Mouse (Mus musculus) forebrain, embryonic 13.5 days (tissue): Measurements from ENCODE around the gene Creld2. TPM values are rescaled to one million over a fixed set of nuclear protein-coding genes. Genes with fewer than 3 reads are reported as not detected.

Experiments used
- ATAC-seq: fragments of 200-750 bp; cut with Nextera tagmentation; 2 replicates; pipeline ENCODE4 v1.8.0; 2017
- H3K27ac ChIP-seq: fragments of 300-500 bp; sonication (generic); 2 replicates; pipeline ENCODE4 v1.5.1; 2015; ENCODE audit warnings: inconsistent platforms, mild to moderate bottlenecking, moderate library complexity
- H3K27me3 ChIP-seq: fragments of 300-500 bp; sonication (generic); 2 replicates; pipeline ENCODE4 v1.6.1; 2015; ENCODE audit warnings: mild to moderate bottlenecking, inconsistent platforms
- H3K36me3 ChIP-seq: fragments of 300-500 bp; sonication (generic); 2 replicates; pipeline ENCODE4 v1.6.1; 2015; ENCODE audit warnings: mild to moderate bottlenecking, inconsistent platforms; ENCODE audit not compliant: poor library complexity, severe bottlenecking
- H3K4me1 ChIP-seq: fragments of 300-500 bp; sonication (generic); 2 replicates; pipeline ENCODE4 v1.6.1; 2015; ENCODE audit warnings: inconsistent platforms
- H3K4me2 ChIP-seq: fragments of 300-500 bp; sonication (generic); 2 replicates; pipeline ENCODE4 v1.6.1; 2015; ENCODE audit warnings: inconsistent platforms, mild to moderate bottlenecking, moderate library complexity
- H3K4me3 ChIP-seq: fragments of 300-500 bp; sonication (generic); 2 replicates; pipeline ENCODE4 v1.5.1; 2015; ENCODE audit warnings: mild to moderate bottlenecking, inconsistent platforms
- H3K9ac ChIP-seq: fragments of 300-500 bp; sonication (generic); 2 replicates; pipeline ENCODE4 v1.6.1; 2015; ENCODE audit warnings: mild to moderate bottlenecking, inconsistent platforms
- H3K9me3 ChIP-seq: fragments of 300-500 bp; sonication (generic); replicated peaks from 2 replicates; pipeline ENCODE4 v1.6.1; 2016; ENCODE audit warnings: inconsistent platforms
- WGBS: fragments of 180-500 bp; shearing (Covaris S2); methylation state at CpG from one replicate; pipeline ENCODE4 v1.1.7; 2015; 5-methylcytosine and 5-hydroxymethylcytosine counted together
- polyA plus RNA-seq: library from polyadenylated mRNA; unstranded; fragments of >200 nt; fragmentation: Nextera tagmentation; extraction: Ambion mirVana; gene quantifications from 2 replicates; pipeline ENCODE4 v1.2.1, GENCODE M21; 2015

Gene Creld2
- polyA plus RNA-seq, 1 experiment from 2014 or later = 63.6 TPM

DNA sequence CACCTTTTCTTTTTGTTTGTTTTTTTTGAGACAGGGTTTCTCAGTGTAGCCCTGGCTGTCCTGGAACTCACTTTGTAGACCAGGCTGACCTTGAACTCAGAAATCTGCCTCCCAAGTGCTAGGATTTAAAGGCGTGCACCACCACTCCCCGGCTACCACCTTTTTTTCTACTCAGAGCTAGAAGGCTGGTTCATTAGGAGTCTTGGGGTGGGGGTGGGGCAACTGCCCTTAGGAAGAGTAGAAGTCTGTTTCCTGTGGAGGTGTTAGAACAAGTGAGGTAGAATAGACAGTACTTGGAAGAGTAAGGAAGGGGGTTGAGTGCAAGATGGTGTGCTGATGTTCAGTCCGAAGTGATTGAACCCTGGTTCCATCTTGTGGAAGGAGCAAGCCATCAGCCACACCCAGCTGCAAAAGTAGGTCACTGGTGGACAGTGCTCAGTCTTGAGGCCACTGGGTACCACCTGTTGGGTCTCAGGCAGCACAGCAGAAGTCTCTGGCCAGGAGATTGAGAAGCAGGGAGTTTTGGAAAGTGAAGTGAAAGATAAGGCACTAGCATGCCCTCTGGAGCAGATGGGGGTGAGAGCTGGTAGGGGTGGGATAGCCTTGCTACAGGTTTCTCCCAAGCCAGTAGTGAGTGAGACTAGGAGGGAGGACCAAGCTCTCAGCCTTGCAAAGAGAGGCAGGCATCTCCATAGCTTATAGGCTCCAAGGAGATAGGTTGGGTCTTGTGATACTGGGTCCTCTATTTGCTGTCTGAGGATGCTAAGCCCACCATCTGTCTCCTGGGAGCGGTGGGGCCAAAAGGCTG is 46.6 kb downstream of the Creld2 start:
- peaks cover 35% of the 10 kb centered on the region for H3K4me1 ChIP-seq
- H3K9ac ChIP-seq = no peak overlapping the region
- ATAC-seq = no peak
- H3K27me3 ChIP-seq = no peaks in the 10 kb centered on the region
- H3K9me3 ChIP-seq = no peaks in the 10 kb centered on the region
- 87% methylated on average over 4 of the region's 4 CpGs for WGBS
- no peak overlapping the region for H3K4me2 ChIP-seq
- no peak overlapping the region for H3K4me3 ChIP-seq
- no peak overlapping the region for H3K27ac ChIP-seq
- H3K36me3 ChIP-seq = peaks cover 34% of the 10 kb centered on the region

DNA sequence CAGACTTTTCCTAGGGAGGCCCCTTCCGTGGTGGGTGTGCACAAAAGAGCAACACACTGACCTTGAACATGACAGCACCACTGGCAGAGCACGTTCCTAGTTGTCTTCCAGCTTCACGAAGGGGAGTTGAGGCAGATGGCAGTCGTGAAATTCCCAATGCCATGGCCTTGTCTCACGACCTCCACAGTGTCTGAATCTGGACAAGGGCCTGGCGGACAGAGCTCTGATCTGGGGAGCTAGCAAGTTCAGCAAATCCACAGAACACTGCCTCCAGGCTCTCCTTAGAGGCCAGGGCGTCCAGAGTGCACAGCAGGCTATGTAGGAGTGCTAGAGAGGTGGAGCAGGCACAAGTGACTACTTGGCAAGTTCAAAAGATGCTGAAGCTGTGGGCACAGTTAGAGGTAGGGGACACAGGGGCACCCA is 47.5 kb downstream of the Creld2 start:
- Histone ChIP-seq H3K4me3 (no peak overlapping the region), H3K9ac (no peak overlapping the region), H3K36me3 (peaks cover 34% of the 10 kb centered on the region), H3K4me1 (peaks cover 29% of the 10 kb centered on the region), H3K9me3 (no peaks in the 10 kb centered on the region), H3K27ac (no peak overlapping the region), H3K27me3 (no peaks in the 10 kb centered on the region), H3K4me2 (no peak overlapping the region)
- no peak for ATAC-seq
- WGBS = 62% methylated on average over 7 of the region's 7 CpGs

DNA sequence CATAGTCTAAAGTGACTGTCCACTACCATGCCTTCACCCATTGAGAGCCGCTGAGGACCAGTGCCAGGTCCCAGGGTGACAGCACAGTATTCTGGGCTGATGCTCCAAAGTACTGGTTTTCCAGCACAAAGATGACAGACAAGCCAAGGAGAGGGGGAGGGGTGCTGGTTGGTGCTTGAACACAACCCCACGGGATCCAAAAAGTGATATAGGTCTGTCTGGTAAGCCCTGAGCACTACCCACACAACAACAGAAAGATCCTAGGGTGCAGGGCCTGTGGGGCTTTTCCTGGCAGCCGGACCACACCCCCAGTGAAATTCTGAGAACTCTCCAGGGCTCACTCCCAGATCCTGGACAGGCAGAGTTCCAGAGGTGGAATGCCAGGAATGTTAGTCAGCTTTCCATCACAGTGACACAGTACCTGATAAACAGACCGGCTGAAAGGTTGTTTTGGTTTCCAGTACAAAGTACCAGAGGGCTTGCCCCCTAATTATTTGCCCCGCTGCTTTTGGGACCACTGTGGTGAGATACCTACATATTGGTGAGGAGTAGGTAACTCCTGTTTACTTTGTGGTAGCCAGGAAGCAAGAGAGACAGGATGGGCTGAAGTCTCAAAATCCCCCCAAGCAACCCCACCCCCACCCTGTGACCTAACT is 48.0 kb downstream of the Creld2 start:
- peaks cover 34% of the 10 kb centered on the region for H3K36me3 ChIP-seq
- ATAC-seq = no peak
- no peak overlapping the region for H3K27ac ChIP-seq
- H3K9ac ChIP-seq = no peak overlapping the region
- peaks cover 29% of the 10 kb centered on the region for H3K4me1 ChIP-seq
- no peaks in the 10 kb centered on the region for H3K27me3 ChIP-seq
- H3K4me2 ChIP-seq = no peak overlapping the region
- H3K9me3 ChIP-seq = no peaks in the 10 kb centered on the region
- no peak overlapping the region for H3K4me3 ChIP-seq
- WGBS = 38% methylated on average over 5 of the region's 5 CpGs

DNA sequence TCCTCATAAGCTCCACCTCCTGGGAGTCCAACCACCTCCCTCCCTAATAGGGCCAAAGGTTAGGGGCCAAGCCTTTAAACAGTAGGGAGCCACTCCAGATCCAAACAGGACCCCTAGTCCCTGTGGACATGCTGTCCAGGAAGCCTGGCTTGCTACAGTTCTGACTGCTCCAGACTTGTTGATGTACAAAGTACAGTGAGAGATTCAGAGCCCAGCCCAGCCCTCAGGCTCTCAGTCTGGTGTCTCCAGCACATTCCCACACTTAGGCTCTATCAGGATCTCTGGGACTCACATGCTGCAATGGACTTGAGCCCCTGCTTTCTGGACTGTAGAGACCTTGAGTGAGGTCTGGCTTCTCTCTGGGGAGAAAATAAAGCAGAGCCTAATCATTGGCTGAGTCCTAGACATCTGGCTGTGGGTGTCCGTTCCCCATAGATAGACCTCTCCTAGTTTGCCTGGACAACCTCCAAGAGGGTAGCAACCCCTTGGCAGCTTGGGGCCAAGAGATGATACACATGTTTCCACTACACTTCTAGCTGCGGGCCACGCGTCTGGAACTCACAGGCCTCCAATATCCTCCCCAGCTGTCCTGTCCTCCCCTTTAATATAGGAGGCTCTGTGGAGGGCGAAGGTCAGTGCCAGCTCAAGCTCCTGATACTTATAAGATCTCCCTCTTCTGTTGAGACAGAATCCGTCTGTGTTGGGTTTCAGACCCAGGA is 48.7 kb downstream of the Creld2 start:
- Histone ChIP-seq H3K4me3 (no peak overlapping the region), H3K9me3 (no peaks in the 10 kb centered on the region), H3K4me1 (peaks cover 24% of the 10 kb centered on the region), H3K4me2 (no peak overlapping the region), H3K9ac (no peak overlapping the region), H3K36me3 (peaks cover 34% of the 10 kb centered on the region), H3K27me3 (no peaks in the 10 kb centered on the region), H3K27ac (no peak overlapping the region)
- 97% methylated on average over 6 of the region's 6 CpGs for WGBS
- ATAC-seq = no peak

DNA sequence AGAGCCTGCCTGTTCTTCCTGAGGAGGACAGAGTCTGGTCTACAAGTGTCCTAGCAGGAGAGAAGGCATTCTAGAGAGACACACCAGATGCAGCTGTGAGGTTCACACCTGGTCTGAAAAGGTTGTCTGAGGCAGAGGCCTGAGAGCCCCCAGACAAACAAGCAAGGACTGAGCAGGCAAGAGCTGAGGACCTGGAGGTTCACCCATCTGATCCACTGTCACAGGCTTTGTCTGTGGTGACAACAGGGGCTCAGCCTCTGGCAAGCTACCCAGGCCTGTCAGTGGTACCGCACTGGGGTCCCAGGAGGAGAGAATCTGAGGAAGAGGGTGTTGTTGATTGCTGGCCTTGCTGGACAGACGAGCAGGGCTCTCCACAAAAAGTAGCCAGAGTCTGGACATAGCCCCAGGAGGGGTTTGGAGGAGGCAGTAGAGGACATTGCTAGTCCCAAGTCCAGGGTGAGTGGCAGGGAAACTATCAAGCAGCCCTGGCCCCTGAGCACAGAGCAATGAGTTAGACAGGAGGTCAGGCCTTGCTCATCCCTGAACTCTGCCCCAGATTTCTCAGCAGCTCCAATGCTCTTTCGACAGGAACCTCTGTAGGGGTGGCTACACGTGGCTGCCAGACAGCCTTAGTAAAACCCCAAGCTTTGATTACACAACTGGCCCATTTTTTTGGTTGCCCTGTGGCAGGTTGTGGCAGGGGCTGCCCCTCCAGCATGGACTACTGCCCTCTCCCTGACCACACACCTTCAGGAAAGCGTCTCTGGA is 51.2 kb downstream of the Creld2 start:
- no peak overlapping the region for H3K27ac ChIP-seq
- WGBS = 75% methylated on average over 5 of the region's 5 CpGs
- no peak overlapping the region for H3K9ac ChIP-seq
- H3K27me3 ChIP-seq = no peaks in the 10 kb centered on the region
- no peak overlapping the region for H3K4me2 ChIP-seq
- H3K36me3 ChIP-seq = peaks cover 18% of the 10 kb centered on the region
- no peaks in the 10 kb centered on the region for H3K9me3 ChIP-seq
- no peak overlapping the region for H3K4me3 ChIP-seq
- ATAC-seq = no peak
- H3K4me1 ChIP-seq = 0 out of 2 replicates have a peak, but pooled peaks cover 6% of the 10 kb centered on the region

DNA sequence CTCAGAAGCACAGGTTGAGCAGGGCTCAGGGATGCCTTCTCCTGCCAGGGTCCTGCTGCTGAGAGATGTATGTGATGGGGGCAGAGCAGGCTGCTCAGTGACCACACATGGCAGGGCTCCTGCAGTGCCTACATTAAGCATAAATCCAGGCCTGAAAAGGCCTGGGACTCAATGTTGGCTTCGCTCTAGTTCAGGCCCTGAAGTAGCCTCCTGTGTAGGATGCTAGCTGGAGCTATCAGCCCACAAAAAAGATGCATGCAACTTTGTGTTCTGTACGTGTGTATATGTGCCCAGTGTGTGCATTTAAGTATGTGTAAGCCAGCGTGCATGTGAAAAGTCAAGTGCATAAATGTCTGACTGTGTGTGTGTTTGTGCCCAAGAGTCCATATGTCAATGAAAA is 54.6 kb downstream of the Creld2 start:
- no peaks in the 10 kb centered on the region for H3K9me3 ChIP-seq
- H3K27ac ChIP-seq = no peak overlapping the region
- H3K27me3 ChIP-seq = 0 out of 2 replicates have a peak, but pooled peaks cover 2% of the 10 kb centered on the region
- 87% methylated on average over 3 of the region's 3 CpGs for WGBS
- H3K36me3 ChIP-seq = no peaks in the 10 kb centered on the region
- no peak overlapping the region for H3K4me2 ChIP-seq
- no peak for ATAC-seq
- H3K4me1 ChIP-seq = no peaks in the 10 kb centered on the region; the same call in 1 of the 2 replicates
- no peak overlapping the region for H3K4me3 ChIP-seq
- no peak overlapping the region for H3K9ac ChIP-seq

DNA sequence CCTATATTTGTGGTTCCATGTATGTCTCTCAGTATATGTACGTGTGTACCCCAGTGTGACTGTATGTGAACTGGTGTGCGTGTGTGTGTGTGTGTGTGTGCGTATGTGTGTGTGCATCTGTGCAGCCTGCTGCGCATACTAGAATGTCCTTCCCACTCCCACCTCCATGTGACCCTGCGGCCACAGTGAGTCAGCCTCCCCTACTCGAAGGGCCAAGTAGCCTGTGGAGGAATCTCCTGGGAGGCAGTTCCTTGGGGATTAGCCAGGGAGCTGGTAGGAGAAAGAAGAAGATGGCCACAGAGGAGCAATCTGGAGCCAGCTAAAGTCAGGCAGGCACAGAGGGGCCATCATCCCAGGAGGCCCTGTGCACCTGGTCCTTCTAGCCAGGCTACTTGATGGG is 55.0 kb downstream of the Creld2 start:
- Histone ChIP-seq H3K4me1 (no peaks in the 10 kb centered on the region; the same call in 1 of the 2 replicates), H3K27me3 (0 out of 2 replicates have a peak, but pooled peaks cover 2% of the 10 kb centered on the region), H3K4me3 (no peak overlapping the region), H3K9ac (no peak overlapping the region), H3K4me2 (no peak overlapping the region), H3K9me3 (no peaks in the 10 kb centered on the region), H3K27ac (no peak overlapping the region), H3K36me3 (no peaks in the 10 kb centered on the region)
- no peak for ATAC-seq
- WGBS = 87% methylated on average over 6 of the region's 6 CpGs

DNA sequence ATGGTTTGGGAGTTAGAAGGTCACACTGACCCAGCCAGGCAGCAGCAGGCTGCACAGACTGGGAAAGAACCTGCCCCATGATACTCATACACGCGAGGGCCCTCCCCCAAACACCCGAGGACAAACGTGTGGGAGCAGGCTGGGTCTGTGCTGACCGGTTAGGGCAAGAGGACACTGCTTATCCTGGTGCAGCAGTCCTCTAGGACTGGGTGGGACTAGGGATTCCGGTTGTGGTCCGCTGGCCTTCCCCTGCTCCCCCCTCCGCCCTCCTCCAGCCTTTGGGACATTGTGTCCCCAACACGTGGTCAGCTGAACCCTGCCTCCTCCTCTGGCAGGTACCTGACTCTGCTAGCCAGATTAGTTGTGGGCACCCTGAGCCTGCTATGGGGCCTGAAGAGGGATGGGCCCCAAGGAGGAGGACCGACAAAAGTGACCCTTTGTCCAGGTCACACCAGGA is 56.2 kb downstream of the Creld2 start:
- WGBS = 23% methylated on average over 10 of the region's 10 CpGs

More for the DNA sequence above, 56.2 kb downstream of the Creld2 start:
- 0 out of 2 replicates have a peak, but pooled peaks cover 2% of the 10 kb centered on the region for H3K27me3 ChIP-seq
- H3K27ac ChIP-seq = no peak overlapping the region
- H3K4me2 ChIP-seq = peak overlapping the region; percentile 42; the same call in 1 of the 2 replicates
- no peak overlapping the region for H3K9ac ChIP-seq
- no peaks in the 10 kb centered on the region; the same call in 1 of the 2 replicates for H3K4me1 ChIP-seq
- H3K9me3 ChIP-seq = no peaks in the 10 kb centered on the region
- no peak overlapping the region for H3K4me3 ChIP-seq
- ATAC-seq = no peak
- no peaks in the 10 kb centered on the region for H3K36me3 ChIP-seq

Other genes with a start within 250 kb of the Creld2 start
- not detected in 2 replicates for gene Zdhhc25, start 219.3 kb upstream of the Creld2 start, polyA plus RNA-seq
- 30.5 TPM in 2 replicates for gene Brd1, start 85.4 kb upstream of the Creld2 start, polyA plus RNA-seq
- gene Zbed4, start 68.0 kb upstream of the Creld2 start, polyA plus RNA-seq = 29.1 and 31.6 TPM in 2 replicates
- 7.6 and 9.5 TPM in 2 replicates for gene Alg12, start 328 bp upstream of the Creld2 start, polyA plus RNA-seq
- 42.7 and 49.4 TPM in 2 replicates for gene Pim3, start 42.5 kb downstream of the Creld2 start, polyA plus RNA-seq
- 0.13 TPM in 1 of 2 replicates, not detected in the other for gene Ttll8, start 134.8 kb downstream of the Creld2 start, polyA plus RNA-seq
- 20.9 and 23.8 TPM in 2 replicates for gene Mlc1, start 159.4 kb downstream of the Creld2 start, polyA plus RNA-seq
- gene Mov10l1, start 163.3 kb downstream of the Creld2 start, polyA plus RNA-seq = not detected in 2 replicates
- gene Panx2, start 240.1 kb downstream of the Creld2 start, polyA plus RNA-seq = 2.3 and 2.4 TPM in 2 replicates